Mouse (Mus musculus) lung, postnatal 10 days (tissue): ENCODE measurements around the gene Ildr1.

Source experiments
- DNase-seq: peaks from one replicate; pipeline ENCODE4 v3.0.0; 2021

The Ildr1 gene

DNA sequence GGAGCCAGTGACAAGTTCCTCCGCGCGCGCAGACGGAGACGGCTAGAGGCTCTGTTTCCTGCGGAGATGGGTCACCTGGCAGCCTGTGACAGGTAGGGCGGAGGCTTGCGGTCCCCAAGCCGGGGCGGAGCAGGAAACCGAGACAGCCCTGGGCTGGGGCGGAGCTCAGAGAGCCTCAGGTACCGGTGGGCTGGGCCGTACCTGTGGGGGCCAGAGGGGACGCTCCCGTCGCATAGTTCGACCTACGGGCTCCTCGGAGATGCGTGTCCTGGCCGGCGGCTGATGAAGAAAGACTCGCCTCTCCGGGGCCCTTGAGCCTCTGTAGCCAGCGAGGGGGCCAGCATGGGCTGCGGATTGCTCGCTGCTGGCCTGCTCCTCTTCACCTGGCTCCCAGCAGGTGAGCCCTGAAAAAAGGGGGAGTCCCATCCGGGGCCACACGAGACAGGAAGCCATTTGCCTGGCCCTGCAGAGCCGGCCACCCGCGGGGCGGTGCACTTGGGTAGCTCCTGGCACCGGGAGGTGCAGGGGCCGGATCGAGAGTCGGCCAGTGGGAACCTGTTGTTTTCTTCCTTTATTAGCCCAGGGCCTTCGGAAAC lies at the start of gene Ildr1:
Ildr1 (plus strand) TSS at position 161 of the 596 bp plus-strand sequence.
- peak; percentile 58 for DNase-seq

GRCm38 (mm10) chr16:36645124-36645523 lies 48.7 kb upstream of the Ildr1 start:
- no peak for DNase-seq

- no peak for DNase-seq
These were observed 44.5 kb upstream of the Ildr1 start for GRCm38 (mm10) chr16:36649304-36649703.

DNA sequence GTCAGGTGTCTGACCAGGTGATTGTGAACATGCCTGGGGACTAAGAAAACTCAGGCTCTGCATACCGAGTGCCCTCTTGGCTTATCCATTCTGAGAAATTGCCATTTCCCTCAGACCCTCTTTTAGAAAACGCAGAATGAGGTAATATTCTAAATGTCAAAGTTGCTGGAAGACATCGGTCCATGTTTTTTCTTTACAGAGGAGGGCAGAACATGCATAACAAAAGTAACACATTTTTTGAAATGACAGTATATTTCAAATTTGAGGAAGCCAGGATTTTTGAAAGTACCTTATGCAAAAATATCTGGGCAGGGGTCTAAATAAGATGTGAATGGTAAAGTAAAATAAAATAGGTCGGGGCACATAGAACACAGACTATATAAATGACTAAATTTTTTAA lies 43.3 kb upstream of the Ildr1 start:
- DNase-seq = no peak

DNA sequence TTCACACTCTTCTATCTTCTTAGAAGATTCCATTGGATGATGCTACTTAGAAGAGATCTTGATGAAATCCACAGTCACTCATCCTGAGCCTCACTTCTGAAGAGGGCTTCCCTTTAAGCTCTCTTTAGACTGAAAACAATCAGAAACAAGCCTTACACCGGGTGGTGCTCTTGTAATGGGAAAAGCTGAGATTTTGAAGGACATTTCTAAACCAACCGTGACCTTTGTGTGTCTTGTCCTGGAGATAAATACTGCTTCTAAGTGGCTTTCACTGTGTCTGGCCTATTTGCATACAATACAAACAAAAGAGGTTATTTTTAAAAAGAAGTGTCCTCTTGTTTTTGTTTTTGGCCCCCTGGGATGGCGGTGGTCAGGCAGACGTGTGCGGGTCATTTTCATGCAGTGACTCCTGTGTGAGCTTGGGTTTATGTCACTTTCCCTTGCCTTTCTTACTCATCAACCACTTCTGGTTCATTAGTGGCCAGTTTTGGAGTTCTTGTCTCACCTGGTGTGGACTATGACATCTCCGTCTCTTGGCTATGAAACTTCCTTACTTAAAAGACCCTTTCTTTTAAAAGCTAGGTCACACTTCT lies 42.5 kb upstream of the Ildr1 start:
- no peak for DNase-seq

DNA sequence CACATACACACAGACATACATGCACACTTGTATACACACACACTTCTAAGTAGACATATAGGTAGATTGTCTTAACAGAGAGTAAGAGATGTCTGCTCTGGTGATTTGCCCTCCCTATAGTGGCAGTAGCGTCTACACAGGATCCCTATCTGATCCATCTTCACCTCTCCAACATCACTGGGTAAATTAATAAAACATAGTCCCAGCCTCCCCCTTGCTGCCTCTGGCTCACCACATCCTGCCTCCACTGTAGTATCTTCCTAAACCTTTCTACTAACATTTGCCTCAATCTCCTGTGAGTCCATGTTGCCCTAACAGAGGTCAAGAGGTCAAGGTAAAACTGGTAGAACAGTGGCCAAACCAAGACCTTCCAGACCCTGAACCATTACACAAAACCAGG lies 38.6 kb upstream of the Ildr1 start:
- DNase-seq = no peak

- DNase-seq = no peak
These were observed 37.9 kb upstream of the Ildr1 start for GRCm38 (mm10) chr16:36655910-36656309.

GRCm38 (mm10) chr16:36661330-36661729 lies 32.4 kb upstream of the Ildr1 start:
- DNase-seq = no peak

- no peak for DNase-seq
These were observed 30.3 kb upstream of the Ildr1 start for GRCm38 (mm10) chr16:36663484-36663883.

DNA sequence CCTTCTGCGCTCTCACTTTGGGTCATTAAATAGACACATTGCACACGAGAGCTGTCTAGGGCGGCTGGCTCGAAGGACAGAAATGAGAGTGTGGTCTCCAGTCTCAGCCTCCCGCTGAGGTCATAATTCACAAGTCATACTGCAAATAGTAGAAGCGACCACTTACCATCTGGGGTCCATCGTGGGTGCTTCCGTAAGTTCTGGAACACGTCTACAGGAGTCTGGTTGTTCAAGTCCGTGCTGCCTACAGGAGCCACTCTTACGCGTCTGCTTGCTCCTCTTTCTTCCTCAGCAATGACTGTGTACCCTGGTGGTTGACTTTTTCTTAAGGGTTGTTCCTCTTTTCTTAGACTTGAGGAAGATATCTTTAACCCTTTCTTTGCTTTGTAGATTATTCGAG lies 28.0 kb upstream of the Ildr1 start, which contains the start of gene Cd86:
Cd86 (minus strand) TSS at position 300 of the 400 bp plus-strand sequence.
- no peak for DNase-seq

DNA sequence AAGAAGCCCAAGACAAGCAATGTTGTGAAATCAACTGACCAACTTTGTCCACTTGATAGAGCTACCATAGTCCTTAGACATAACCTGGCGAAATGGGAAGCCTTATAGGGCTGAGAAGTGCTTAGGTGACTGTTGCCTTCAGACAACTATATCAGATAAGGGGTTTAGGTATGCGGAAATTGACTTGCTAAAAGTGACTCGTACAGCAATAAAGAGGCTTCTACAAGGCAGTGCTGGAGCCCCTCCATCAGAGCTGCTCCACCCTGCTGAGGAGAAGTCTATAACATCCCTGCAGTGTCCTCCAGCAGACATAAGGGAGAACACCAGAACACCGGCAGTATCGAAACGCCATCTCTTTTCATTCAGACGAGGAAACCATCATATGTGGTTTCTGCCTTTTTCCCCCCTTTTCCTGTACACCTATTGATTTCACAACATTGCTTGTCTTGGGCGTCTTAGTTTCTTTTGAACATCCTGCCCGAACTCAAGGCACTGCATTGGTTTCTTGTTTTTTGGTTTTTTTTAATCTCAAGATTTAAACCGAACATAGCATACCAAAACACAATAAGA lies 27.2 kb upstream of the Ildr1 start:
- no peak for DNase-seq

DNA sequence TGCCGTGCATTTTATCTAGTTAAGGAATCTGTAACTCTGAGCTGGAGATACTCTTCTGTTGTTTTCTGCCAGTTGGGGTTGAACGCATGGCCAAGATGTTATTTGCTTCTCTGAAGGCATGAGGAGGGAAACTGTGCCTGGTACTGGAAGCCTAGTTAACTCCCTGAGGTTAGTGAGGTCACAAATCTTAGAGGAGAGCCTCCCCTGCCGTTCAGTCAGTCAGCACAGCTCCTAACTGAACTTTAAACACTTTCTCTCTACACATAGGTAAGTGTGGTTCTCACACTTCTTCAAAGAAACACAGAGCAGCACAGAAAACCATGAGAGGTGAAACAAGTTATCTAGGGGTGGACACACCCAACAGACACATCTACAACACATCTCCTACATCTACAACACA lies 23.2 kb upstream of the Ildr1 start:
- DNase-seq = no peak

DNA sequence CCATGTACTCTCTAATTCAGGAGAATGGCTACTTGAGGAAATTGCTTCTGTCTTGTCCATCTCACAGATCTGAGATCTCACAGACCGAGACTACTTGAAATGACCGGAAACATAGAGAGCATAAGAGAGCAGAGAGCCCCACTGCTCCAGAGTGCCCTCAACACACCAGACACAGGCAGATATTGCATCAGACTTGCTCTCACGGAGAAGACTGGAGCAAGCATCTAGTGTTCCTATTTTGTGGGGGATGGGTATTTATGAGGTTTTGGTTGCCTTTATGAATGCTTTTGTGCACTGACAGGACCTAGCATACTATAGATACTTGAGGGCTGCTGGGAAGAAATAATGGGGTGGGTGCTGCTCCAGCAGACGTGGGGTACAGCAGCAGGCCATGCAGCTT lies 20.6 kb upstream of the Ildr1 start:
- no peak for DNase-seq

DNA sequence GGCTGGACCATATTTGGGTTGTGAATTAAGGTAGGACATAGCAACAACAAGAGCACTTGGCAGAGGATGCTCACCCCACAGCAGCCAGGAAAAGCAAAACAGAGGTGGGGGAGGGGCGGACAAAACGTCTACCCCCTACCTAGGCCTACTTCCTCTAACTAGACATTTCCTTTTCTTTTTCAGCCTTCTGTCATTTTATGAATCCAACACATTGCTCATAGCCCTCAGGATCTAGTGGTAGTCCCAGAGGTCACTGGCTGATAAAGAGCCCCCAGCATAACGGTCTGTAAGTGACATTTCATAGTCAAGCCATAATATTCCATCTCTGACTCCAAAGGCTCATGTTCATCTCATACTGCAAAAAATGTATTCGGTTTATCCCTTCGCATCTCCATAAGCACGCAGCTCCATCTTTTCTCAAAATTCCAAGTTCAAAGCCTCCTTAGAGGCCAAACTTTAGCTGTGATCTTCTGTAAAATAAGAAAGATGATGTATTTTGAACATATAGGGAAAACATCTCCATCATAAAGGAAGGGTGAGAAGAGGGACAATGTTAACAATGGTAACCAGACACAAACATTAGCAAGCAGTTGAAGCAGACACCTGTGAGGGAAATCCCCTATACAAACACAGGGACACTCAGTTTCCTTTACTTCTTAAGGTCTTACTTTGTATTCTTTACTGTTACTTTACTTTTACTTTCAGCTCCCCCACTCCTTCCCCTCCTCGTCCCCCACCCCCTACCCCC lies 19.1 kb upstream of the Ildr1 start:
- DNase-seq = no peak

DNA sequence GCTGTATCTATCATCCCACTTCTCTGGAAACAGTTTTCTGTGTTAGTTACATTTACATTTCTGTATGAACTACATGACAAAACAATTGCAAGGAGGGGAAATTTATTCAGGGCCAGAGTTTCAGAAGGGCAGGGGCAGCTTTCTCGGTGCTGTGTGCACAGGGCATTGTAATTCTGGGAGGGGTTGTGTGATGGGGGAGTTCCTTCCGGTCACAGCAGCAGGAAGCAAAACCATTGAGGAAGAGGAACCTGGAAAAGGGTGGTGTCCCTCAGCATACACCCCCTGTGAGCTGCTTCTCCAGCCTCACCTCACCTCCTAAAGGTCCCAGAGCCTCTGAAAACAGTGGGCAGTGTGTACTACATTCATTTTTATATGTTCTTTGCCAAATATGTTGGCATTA lies 18.5 kb upstream of the Ildr1 start:
- no peak for DNase-seq

GRCm38 (mm10) chr16:36675902-36676301 lies 17.9 kb upstream of the Ildr1 start:
- no peak for DNase-seq

DNA sequence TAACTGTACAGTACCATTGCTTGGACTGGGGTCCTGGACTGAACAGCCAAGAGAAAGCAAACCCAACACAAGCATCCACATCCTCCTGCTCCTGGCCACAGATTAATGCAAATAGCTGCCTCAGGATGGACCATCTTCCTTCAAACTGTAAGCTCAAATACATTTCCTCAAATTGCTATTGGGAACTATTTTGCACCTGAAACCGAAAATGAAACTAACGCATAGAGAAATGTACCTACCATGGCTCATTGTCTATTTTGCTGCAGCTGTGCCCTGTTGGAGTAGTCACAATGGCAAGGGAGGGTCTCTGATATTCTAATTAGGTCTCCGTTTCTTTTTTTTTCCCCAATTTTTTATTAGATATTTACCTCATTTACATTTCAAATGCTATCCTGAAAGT lies 11.9 kb upstream of the Ildr1 start:
- DNase-seq = no peak

- no peak for DNase-seq
These were observed 9.4 kb upstream of the Ildr1 start for GRCm38 (mm10) chr16:36684325-36684918.

- no peak for DNase-seq
These were observed 5.7 kb upstream of the Ildr1 start for GRCm38 (mm10) chr16:36688076-36688475.

GRCm38 (mm10) chr16:36691484-36691883 lies 2.3 kb upstream of the Ildr1 start:
- no peak for DNase-seq

DNA sequence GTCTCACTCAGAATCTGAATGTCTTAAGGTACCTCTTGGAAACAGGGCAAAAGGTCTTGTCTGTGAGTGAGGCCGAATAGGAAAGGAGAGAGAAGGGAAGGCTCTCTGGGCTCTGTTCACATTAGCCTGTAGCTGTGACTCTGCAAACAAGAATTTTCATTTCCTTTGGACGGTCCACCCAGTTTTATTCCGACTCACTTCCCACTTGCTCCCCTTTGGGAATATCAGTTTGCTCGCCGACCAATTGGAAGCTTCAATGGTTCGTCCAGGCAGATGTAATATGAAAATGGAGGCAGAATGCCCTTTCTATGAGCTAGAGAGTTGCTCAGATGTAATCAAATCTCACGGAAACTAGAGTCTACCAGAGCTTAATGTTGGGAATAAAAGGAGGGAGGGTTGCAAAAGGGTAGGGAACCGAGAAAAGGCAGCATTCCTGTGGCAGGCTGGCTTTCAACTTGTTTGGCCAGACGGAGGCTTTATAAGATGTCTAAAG lies 1.1 kb downstream of the Ildr1 start:
- DNase-seq = no peak

DNA sequence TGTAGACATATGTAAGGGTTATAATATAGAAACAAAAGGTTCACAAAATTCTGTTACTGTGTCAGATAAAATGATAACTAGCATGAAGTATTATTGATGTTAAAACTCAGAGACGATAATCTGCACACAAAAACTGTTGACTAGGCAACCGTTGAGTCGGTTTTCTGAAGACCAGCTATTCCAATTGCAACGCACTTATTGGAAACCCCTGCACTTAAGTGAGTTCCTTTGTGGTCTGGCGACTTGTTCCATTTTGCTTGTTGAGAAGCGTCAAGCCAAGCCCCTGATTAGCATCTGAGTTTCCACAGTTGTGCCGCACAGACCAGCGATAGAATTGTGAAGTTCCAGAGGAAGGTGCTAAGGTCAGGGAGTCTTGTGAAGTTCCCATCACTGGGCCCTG lies 3.6 kb downstream of the Ildr1 start:
- DNase-seq = no peak

GRCm38 (mm10) chr16:36700484-36700883 lies 6.7 kb downstream of the Ildr1 start:
- no peak for DNase-seq
